Mouse (Mus musculus) E14TG2a.4 (cell line): ENCODE results near the gene Nrd1.

ENCODE experiments used
- CTCF ChIP-seq: conservative IDR thresholded peaks from 2 replicates; pipeline ENCODE4 v1.5.1; 2014; ENCODE audit warnings: low read length
- POU5F1 ChIP-seq: IDR thresholded peaks from 2 replicates; pipeline ENCODE4 v1.6.1; 2014; ENCODE audit warnings: low read length, borderline replicate concordance

- no peak for TF ChIP-seq CTCF
- no peak for TF ChIP-seq POU5F1
Measured at GRCm38 (mm10) chr4:108963017-108963416, 37.4 kb upstream of the Nrd1 start.
